Mouse (Mus musculus): ENCODE results near the gene I830077J02Rik. TPM values are rescaled to one million over a fixed set of nuclear protein-coding genes. Genes with fewer than 3 reads are reported as not detected.

Gene I830077J02Rik
- polyA plus RNA-seq, 1 experiment from 2014 or later: 0.49 TPM

DNA sequence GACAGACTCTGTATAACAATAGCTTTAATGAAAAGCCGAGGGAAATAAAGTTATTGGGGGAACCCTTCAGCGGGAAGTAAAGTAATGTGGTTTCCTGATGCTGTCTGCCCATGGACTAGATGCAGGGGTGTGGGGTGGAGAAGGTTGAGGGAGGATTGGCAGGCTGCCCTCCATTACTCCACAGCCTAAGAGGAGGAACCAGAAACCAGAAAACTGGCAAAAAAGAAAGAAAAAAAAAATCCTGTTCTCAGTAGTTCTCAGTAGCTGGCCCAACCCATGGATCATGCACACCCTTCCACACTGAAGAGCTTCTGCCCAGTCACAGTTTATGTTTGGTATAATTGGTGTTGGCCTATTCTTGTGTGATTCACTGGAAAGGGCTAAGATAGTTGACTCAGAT lies 34.1 kb downstream of the I830077J02Rik start:
- WGBS: 82% methylated on average over 2 of the region's 2 CpGs
- Histone ChIP-seq H3K4me1 (ENCODE audit: control insufficient read depth, insufficient read depth, low read length) (peaks cover 3% of the 10 kb centered on the region; the same call in 1 of the 2 replicates), H3K4me2 (ENCODE audit: low read depth, low read length) (no peak overlapping the region), H3K36me3 (replicated peaks; ENCODE audit: control insufficient read depth, insufficient read depth, low read depth, low read length) (no peaks in the 10 kb centered on the region), H3K9me3 (replicated peaks; ENCODE audit: control insufficient read depth, low read length) (no peaks in the 10 kb centered on the region), H3K9ac (replicated peaks; ENCODE audit: low read length) (no peak overlapping the region), H3K4me3 (ENCODE audit: low read depth, low read length) (no peak overlapping the region), H3K27ac (replicated peaks; ENCODE audit: low read depth, low read length) (no peak overlapping the region), H3K27me3 (ENCODE audit: control insufficient read depth, insufficient read depth, low read length) (no peaks in the 10 kb centered on the region)
- ATAC-seq (replicated peaks; ENCODE audit: insufficient number of reproducible peaks, low FRiP score, low TSS enrichment, low read depth) (no peak), DNase-seq (ENCODE audit: low spot score) (no peak)

DNA sequence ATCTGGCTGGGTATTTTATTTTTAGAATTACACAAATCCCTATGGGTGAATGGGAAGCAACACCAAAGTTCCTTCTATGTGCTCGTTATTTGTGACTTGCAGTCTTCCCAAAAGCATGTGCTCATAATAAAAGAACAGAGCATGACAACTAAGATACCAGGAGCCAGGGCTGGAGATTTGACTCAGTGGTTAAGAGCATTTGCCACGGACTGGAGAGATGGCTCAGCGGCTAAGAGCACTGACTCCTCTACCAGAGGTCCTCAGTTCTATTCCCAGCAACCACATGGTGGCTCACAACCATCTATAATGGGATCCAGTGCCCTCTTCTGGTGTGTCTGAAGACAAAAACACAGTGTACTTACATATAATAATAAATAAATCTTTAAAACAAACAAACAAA lies 35.7 kb downstream of the I830077J02Rik start:
- no peak overlapping the region for H3K27ac ChIP-seq (replicated peaks; ENCODE audit: low read depth, low read length)
- 84% methylated on average over 3 of the region's 3 CpGs for WGBS
- no peak for DNase-seq (ENCODE audit: low spot score)

DNA sequence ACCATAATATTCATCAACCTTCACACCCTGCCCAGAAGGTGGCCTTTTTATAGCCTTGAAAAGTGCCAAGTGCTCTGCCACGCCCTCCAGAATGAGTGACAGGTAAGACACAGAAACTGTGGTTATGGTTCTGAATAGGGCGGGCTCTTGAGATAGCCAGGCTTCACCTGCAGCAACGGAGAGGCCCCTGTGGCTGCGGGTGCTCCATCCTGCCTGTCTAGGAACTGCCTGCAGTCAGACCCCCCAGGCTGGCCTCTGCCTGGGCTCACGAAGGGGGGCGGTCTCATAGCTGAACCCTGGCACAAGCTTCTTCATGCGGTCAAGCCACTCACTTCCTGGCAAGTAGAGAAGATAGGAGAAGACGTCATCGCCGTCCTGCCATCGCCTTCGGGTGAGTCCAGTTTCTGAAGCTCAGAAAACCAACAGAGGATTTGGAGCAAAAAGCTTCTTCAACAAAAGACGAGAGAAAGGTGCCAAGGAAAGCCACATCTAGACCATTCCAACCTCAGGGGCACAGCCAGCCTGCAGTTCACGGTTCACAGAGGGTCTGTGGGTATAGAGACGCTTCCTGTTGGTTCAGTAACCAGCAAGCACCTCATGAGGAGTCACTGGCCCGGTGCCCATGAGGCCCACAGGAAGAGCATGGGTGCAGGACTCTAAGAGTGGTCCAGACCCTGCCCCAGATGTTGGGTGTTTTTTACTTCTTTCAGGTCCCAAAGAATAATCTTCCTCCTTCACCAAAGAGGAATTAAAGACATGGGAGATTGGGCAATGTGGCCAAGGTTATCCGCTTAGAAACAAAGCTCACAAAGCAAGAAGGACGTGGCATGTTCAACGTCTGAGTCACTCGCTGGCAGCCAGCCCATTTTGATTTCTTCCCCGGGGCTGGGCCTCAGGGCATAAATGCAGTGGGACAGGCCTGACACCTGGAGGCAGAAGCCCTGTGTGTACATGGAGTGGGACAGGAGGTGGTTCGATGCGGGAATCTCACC lies 37.6 kb downstream of the I830077J02Rik start:
- Histone ChIP-seq H3K9ac (replicated peaks; ENCODE audit: low read length) (no peak overlapping the region), H3K4me1 (ENCODE audit: control insufficient read depth, insufficient read depth, low read length) (peaks cover 3% of the 10 kb centered on the region; the same call in 1 of the 2 replicates), H3K27ac (replicated peaks; ENCODE audit: low read depth, low read length) (no peak overlapping the region), H3K9me3 (replicated peaks; ENCODE audit: control insufficient read depth, low read length) (no peaks in the 10 kb centered on the region), H3K36me3 (replicated peaks; ENCODE audit: control insufficient read depth, insufficient read depth, low read depth, low read length) (no peaks in the 10 kb centered on the region), H3K4me2 (ENCODE audit: low read depth, low read length) (no peak overlapping the region), H3K4me3 (ENCODE audit: low read depth, low read length) (no peak overlapping the region), H3K27me3 (ENCODE audit: control insufficient read depth, insufficient read depth, low read length) (no peaks in the 10 kb centered on the region)
- ATAC-seq (replicated peaks; ENCODE audit: insufficient number of reproducible peaks, low FRiP score, low TSS enrichment, low read depth): no peak
- peak; percentile 23 for DNase-seq (ENCODE audit: low spot score)
- 81% methylated on average over 23 of the region's 23 CpGs for WGBS

More for the DNA sequence above, 35.7 kb downstream of the I830077J02Rik start:
- Histone ChIP-seq H3K9me3 (replicated peaks; ENCODE audit: control insufficient read depth, low read length) (no peaks in the 10 kb centered on the region), H3K4me3 (ENCODE audit: low read depth, low read length) (no peak overlapping the region), H3K27me3 (ENCODE audit: control insufficient read depth, insufficient read depth, low read length) (no peaks in the 10 kb centered on the region), H3K36me3 (replicated peaks; ENCODE audit: control insufficient read depth, insufficient read depth, low read depth, low read length) (no peaks in the 10 kb centered on the region), H3K4me2 (ENCODE audit: low read depth, low read length) (no peak overlapping the region), H3K4me1 (ENCODE audit: control insufficient read depth, insufficient read depth, low read length) (peaks cover 3% of the 10 kb centered on the region; the same call in 1 of the 2 replicates), H3K9ac (replicated peaks; ENCODE audit: low read length) (no peak overlapping the region)
- ATAC-seq (replicated peaks; ENCODE audit: insufficient number of reproducible peaks, low FRiP score, low TSS enrichment, low read depth): no peak

DNA sequence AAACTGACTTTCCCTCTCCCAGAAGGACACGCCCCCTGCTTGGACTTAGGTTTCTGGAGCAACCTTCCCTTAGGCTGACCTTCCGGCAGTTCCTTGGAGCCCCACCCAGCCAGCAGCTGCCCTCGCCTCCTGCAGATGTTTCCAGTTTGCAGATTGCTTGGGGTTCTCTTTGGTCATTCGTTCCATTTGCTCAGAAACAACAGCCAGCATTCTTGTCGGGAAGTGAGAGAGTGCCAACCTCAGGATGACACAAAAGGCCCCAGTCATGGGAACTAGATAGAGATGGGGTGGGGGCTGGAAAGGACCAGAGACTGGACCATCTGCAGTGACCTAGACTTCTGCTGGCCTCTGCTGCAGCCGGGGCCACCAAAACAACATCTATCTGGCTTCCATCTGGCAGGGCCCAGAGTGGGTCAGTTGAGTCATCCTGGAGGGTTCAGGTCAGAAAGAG lies 38.5 kb downstream of the I830077J02Rik start:
- no peak for ATAC-seq (replicated peaks; ENCODE audit: insufficient number of reproducible peaks, low FRiP score, low TSS enrichment, low read depth)
- Histone ChIP-seq H3K9ac (replicated peaks; ENCODE audit: low read length) (no peak overlapping the region), H3K27me3 (ENCODE audit: control insufficient read depth, insufficient read depth, low read length) (no peaks in the 10 kb centered on the region), H3K4me1 (ENCODE audit: control insufficient read depth, insufficient read depth, low read length) (peaks cover 3% of the 10 kb centered on the region; the same call in 1 of the 2 replicates), H3K27ac (replicated peaks; ENCODE audit: low read depth, low read length) (no peak overlapping the region), H3K36me3 (replicated peaks; ENCODE audit: control insufficient read depth, insufficient read depth, low read depth, low read length) (no peaks in the 10 kb centered on the region), H3K4me3 (ENCODE audit: low read depth, low read length) (no peak overlapping the region), H3K4me2 (ENCODE audit: low read depth, low read length) (no peak overlapping the region), H3K9me3 (replicated peaks; ENCODE audit: control insufficient read depth, low read length) (no peaks in the 10 kb centered on the region)
- 22% methylated on average over 6 of the region's 6 CpGs for WGBS
- peak; percentile 63 for DNase-seq (ENCODE audit: low spot score)

DNA sequence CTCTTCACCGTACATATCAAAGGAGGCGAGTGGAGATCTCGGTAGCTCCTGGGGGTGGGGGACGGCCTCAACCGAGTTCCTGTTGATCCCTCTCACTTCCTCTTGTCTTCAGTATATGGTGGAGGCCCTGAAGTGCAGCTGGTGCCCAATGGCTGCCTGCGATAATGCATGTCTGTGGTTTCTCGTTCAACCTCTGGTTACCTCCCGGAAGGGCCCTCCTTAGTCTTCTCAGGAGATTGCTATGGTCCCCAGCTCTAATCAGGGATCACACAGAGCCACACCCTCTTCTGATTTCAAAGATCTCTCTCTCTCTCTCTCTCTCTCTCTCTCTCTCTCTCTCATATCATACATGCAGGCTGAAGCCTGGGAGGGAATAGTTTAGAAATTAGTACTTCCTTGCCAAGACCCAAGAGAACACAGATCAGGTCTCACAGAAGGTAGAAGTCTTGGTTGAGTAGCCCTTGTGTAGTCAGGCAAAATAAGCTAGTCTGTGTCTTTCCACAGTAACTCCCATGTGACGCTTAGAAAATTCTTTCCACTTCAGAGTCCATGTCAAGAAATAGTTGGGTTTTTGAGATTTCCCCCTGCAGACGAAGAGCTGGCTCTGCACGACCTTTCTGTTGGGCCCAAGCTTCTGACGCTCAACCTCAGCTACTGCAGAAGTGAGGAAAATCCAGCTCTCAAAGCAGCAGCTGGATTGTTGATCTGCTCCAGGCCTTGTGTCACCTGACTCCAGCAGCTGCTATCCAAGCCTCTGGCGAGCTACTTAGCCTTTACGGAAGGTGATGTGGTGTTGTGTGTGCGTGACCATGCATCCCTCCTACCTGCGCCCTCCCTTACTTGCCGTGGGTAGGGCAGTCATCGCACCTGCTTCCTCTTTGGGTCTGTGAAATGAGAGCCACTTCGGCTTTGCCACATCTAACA lies 39.6 kb downstream of the I830077J02Rik start:
- Histone ChIP-seq H3K9ac (replicated peaks; ENCODE audit: low read length) (no peak overlapping the region), H3K4me1 (ENCODE audit: control insufficient read depth, insufficient read depth, low read length) (peaks cover 3% of the 10 kb centered on the region; the same call in 1 of the 2 replicates), H3K4me2 (ENCODE audit: low read depth, low read length) (no peak overlapping the region), H3K4me3 (ENCODE audit: low read depth, low read length) (no peak overlapping the region), H3K9me3 (replicated peaks; ENCODE audit: control insufficient read depth, low read length) (no peaks in the 10 kb centered on the region), H3K27me3 (ENCODE audit: control insufficient read depth, insufficient read depth, low read length) (no peaks in the 10 kb centered on the region), H3K36me3 (replicated peaks; ENCODE audit: control insufficient read depth, insufficient read depth, low read depth, low read length) (no peaks in the 10 kb centered on the region), H3K27ac (replicated peaks; ENCODE audit: low read depth, low read length) (no peak overlapping the region)
- DNase-seq (ENCODE audit: low spot score): no peak
- WGBS: 79% methylated on average over 19 of the region's 19 CpGs
- ATAC-seq (replicated peaks; ENCODE audit: insufficient number of reproducible peaks, low FRiP score, low TSS enrichment, low read depth): no peak

DNA sequence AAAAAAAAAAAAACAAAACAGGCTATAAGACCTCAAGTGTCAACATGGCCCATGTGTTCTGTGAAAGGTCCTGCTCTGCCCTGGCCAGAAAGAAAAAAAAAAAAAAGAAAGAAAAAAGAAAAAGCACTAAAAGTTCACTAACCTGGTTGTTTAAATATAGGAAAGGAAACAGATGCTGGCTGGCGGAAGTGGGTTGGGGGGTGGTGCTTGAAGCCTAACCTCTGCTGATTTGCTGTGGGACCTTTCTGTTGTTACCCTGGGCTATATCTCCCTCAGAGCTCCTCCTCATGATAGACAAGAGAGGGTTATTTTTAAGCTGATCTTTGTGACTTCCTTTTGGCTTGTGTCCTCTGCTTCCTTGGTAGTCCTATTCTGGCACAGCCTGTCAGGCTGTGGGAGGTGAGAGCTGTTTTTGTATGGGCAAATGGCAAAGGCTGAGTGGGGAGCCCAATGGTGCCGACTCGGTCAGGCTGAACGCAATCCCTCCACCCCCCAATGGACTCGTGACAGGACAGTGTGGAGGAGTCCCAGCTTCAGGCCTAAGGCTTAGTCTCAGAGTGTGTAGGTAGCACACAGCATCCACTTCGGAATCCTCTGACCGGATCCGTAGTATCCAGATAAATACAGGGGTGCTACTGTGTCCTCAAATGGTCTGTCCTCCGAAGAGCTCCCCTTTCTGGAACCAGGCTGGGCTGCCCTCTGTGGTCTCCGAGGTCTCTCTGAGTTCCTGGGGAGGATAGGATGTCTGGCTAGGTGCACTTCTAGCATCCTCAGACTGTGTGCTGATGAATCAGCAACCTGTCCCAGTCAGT lies 40.5 kb downstream of the I830077J02Rik start:
- H3K9me3 ChIP-seq (replicated peaks; ENCODE audit: control insufficient read depth, low read length): no peaks in the 10 kb centered on the region
- 81% methylated on average over 10 of the region's 10 CpGs for WGBS
- H3K36me3 ChIP-seq (replicated peaks; ENCODE audit: control insufficient read depth, insufficient read depth, low read depth, low read length): no peaks in the 10 kb centered on the region
- no peak for DNase-seq (ENCODE audit: low spot score)
- ATAC-seq (replicated peaks; ENCODE audit: insufficient number of reproducible peaks, low FRiP score, low TSS enrichment, low read depth): no peak
- peaks cover 3% of the 10 kb centered on the region; the same call in 1 of the 2 replicates for H3K4me1 ChIP-seq (ENCODE audit: control insufficient read depth, insufficient read depth, low read length)
- H3K27me3 ChIP-seq (ENCODE audit: control insufficient read depth, insufficient read depth, low read length): no peaks in the 10 kb centered on the region
- H3K27ac ChIP-seq (replicated peaks; ENCODE audit: low read depth, low read length): no peak overlapping the region
- H3K4me2 ChIP-seq (ENCODE audit: low read depth, low read length): no peak overlapping the region
- no peak overlapping the region for H3K9ac ChIP-seq (replicated peaks; ENCODE audit: low read length)
- H3K4me3 ChIP-seq (ENCODE audit: low read depth, low read length): no peak overlapping the region

DNA sequence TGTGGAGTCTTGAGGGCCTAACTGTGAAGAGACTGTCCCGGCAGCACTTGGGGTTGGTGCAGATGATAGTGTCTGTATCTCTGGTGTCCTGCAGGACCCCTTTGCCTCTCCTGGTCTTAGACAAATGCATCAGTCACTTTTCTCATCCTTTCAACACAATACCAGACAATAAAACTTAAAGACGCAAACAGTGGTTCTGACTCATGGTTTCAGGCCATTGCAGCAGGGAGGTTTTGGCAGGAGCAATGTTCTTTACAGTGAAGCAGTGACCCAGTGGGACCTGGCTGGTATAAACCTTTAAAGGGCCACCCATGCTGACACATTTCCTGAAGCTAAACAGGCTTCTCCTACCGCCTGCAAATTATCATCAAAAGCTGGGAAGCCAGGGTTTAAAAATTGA lies 41.3 kb downstream of the I830077J02Rik start:
- Histone ChIP-seq H3K4me2 (ENCODE audit: low read depth, low read length) (no peak overlapping the region), H3K9me3 (replicated peaks; ENCODE audit: control insufficient read depth, low read length) (no peaks in the 10 kb centered on the region), H3K9ac (replicated peaks; ENCODE audit: low read length) (no peak overlapping the region), H3K4me1 (ENCODE audit: control insufficient read depth, insufficient read depth, low read length) (peaks cover 3% of the 10 kb centered on the region; the same call in 1 of the 2 replicates), H3K36me3 (replicated peaks; ENCODE audit: control insufficient read depth, insufficient read depth, low read depth, low read length) (no peaks in the 10 kb centered on the region), H3K27ac (replicated peaks; ENCODE audit: low read depth, low read length) (no peak overlapping the region), H3K27me3 (ENCODE audit: control insufficient read depth, insufficient read depth, low read length) (no peaks in the 10 kb centered on the region), H3K4me3 (ENCODE audit: low read depth, low read length) (no peak overlapping the region)
- 75% methylated on average over 3 of the region's 3 CpGs for WGBS
- ATAC-seq (replicated peaks; ENCODE audit: insufficient number of reproducible peaks, low FRiP score, low TSS enrichment, low read depth): no peak
- no peak for DNase-seq (ENCODE audit: low spot score)
